Mouse (Mus musculus) layer of hippocampus, adult 9-11 months (tissue): ENCODE measurements at regions not wholly inside any gene's neighbourhood (a gene's known extent, or its start where the extent isn't known, plus 50 kb on each side); places are given as distances from the start of the nearest gene placed in this dataset.

Source experiments
- DNase-seq: peaks from one replicate; pipeline ENCODE4 v3.0.0; 2022

DNA sequence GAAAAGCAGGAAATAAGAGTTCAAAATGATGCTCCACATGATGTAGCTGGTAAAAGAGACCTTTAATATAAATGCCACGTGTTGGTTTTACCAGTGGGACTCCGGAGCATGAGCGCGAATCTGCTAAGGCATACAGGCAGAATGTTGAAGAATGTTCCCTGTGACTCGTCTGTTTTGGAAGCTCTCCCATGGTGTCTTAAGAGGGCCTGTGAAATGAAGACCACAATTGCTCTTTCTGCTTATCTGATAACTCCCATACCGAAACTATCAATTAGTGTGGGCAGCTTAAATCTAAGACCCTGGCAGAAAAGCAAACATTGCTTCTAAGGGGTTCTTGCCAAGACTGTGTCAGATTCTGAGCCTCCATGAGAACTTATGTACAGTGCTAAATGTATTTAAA, 804.9 kb upstream of the Arrdc4 start:
- no peak for DNase-seq

DNA sequence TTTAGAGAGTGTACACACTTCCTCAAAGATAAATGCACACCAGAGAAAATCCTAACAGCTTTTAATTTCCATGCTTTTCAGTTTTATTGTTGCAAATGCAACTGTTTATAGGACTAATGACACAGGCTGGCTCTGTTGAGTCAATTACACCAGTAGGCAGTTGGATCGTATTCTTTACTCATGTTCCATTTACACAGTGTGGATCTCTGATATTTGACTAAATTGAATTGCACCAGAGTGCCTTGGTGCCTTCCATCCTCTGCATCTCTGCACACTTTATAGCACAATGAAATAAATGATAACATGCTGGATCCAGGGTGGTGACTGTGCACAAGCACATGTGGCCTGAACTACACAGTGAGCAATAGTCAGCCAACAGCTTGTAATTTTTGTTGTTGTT, 787.0 kb upstream of the Arrdc4 start:
- no peak for DNase-seq

DNA sequence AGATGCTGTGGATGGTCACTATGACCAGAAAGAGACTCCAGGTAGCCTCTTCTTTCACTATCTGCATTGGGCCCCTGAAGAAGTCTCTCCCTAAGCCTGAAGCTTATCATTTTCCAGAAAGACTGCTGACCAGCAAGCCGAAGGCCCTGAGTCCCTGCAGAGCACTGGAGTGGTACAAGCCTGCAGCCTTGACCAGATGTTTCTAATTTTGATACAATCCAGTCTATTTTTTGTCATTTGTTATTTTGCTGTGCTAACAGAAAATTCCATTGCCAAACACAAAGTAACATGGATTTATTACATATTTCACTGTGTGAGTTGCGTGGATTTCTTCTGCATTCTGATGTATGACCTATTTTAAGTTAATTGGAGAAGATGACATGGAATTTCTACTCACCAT, 764.9 kb upstream of the Arrdc4 start:
- no peak for DNase-seq

DNA sequence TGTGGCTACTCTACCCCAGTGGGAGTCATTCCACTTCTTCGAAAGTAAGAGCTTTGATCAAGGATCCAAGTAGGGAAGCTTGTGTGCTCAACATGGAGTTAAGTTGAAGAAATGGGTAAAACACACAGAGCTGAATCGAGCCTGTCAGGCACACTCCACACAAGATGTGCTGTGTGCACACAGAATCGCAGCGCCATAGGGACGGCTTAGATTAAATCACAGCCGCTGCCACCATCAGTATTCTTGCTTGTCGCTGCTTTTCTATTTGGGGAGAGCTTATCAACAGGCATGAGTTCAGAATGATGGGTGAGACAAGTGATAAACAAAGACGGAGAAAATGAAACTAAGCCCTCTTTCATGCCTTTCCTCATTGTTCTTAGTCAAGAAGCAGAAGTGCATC, 761.3 kb upstream of the Arrdc4 start:
- no peak for DNase-seq

DNA sequence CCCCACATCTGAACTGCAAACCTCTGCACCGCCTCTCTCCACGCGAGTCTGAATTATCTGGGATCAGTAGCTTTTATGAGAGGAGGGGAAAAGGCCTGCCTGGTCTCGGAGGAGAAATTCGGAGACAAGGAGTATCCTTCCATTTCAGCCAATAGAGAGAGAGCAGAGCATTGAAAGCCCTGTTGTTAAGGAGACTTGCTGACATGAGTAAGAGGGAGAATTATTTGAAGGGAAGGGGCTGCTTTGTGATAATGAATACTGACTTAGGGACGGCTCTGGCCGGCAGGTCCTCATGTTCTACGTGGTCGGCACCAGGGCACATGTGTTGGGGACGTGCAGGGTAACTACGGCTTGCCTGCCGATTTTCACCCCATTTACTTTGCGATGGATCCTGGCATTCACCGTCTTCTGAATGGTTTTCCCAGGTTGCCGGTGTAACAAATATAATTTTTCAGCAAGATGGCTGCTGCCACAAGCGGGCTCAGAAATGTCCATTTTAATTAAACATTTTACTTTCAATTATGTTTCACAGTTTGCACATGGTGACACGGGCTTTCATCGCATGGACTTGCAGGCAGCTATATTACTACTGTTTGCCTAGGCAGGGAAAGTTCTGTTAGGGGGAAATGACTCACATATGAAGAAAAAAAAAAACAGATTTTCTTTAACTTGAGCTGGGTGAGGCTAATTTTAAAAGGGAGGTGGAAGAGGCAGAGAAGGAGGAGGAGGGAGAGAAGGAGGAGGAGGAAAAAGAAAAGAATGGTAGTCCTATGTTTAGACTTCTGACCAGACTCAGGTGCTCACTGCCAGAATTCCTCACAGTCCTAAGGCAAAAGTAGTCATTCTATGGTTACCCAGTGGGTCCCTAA, 744.3 kb upstream of the Arrdc4 start:
- DNase-seq, result no peak

DNA sequence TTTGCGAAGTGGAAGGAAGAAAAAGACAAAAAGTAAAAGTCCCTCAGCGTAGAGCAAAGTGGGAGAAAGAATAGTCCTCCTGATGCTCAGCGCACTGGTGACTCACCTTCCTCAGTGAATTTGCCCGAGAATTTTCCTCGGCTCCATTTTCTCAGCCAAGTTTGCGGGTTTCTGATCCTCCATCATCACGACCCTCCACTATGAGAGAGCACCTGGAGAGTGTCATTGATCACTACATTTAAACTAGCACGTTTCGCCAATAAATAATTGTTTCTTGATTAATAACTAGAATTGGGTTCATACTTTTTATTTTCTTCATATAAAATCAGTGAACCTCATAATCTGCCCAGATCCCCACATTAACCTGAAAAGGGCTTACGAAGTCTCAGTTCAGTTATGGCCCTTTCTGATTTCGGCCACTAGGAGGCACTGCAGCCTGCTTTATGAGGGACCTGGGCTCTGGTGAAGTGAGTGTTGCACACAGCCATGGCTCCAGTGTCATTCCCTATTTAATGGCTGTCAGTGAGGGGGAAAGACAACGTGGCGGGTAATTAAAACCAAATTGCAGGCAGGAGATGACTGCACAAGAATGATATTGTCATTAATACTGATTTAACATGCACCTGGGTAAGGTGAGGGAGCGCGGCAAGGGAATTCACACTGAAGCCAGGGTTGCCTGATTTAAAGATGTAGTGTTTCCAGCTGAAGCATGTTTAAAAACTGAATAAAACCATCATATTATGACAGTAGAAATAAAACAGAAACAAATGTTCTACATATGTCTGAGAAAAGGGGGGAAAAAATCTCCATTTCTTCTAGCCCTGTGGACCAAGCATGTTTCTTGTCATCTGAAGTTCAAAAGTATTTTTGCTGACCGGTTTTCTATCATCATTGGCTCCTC, 741.8 kb upstream of the Arrdc4 start:
- DNase-seq, result peak; percentile 39

DNA sequence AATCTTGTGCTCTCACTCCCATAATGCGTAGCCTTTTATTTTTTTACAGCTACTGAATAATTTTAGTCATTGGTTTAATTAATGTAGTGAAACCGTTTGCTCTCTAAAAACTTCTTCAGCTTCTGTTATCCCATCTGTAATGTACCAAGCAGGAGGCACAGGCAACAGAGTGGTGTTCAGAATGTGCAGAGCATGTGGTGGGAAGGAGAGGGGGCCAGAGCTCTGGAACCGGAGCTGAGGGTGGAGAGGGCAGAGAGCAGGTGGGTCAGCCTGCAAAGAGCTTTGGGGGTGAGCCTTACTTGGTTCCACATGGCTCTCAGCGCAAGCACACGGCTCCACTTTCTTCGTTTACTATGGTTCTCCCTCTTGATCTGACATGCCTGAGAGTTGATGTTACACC, 739.6 kb upstream of the Arrdc4 start:
- peak; percentile 49 for DNase-seq

DNA sequence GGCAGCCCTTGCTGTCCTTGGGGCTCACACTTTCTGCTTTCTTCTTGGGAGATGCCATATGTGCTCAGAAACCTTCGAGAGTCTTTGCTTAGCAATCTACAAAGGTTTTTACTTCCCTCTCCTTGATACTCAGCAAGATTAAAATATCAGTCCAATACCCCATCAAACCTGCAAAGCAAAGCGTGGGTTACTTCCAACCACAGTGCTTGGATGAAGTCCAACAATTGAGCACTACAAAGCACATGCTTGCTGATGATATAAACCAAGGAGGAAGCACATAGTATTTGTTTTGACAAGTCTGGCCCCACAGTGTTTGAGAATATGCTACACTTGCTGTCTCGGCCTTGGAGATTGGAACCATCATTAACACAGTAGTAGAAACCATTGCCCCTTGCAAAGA, 738.1 kb upstream of the Arrdc4 start:
- DNase-seq, result peak; percentile 42

DNA sequence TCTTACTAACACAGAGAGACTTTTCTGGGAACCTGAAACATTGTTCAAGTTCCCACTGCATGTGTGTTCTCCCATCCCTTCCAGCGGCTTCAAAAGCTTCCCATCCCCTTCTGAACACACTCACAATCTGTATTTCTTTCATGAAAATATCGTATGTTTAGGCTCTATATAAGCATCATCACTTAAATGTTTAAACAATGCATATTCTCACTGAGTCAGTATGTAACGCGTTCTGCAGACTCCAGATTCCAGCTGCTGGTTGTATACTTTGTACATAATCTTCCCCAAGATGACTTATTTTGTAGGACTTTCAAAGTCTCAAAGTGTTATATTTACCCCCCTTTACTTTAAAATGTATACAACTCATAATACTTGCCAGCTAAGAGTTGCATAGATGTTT, 735.5 kb upstream of the Arrdc4 start:
- no peak for DNase-seq
